Mouse (Mus musculus): ENCODE measurements around the gene Gkn3.

The Gkn3 gene

DNA sequence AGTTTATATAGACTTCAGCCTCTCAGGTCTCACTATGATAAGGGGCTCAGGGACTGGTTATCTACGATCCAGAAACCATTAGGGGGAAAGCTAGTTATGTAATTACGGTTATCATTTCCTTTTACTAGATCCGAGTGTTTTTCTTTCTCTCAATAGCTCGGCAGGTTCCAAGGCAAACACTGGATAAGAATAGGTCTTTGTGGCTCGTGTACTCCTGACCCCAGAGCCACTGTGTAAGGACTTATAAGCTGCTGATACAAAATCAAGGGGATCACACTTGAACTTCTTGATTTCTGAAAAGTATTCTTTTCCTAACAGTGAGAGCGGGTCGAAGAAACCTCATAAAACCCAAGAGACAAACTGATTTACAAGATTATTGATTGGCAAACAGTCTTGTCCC, at the start of gene Gkn3:
Gkn3 (minus strand) TSS at position 59 of the 400 bp plus-strand sequence.
- DNase-seq (ENCODE audit: low spot score) = no peak

DNA sequence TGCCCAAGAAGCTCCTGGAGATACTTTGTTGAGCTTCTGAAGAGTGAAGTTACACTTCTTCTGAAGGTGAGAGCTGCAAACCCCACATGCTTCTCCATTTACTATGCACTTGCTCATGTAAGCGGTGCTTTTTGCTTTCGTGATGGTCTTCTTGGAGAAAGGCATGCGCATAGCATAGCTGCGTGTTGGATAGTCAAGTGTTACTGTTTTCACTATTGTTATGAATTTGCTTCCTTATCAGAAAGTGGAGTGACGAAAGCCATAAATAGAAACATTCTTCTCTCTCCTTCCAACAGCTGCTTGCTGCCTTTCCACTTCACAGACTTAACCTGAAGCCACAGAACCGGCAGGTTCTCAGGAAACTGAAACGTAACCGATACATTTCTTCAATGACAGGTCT, 48.0 kb upstream of the Gkn3 start:
- DNase-seq (ENCODE audit: low spot score) = peak; percentile 37

DNA sequence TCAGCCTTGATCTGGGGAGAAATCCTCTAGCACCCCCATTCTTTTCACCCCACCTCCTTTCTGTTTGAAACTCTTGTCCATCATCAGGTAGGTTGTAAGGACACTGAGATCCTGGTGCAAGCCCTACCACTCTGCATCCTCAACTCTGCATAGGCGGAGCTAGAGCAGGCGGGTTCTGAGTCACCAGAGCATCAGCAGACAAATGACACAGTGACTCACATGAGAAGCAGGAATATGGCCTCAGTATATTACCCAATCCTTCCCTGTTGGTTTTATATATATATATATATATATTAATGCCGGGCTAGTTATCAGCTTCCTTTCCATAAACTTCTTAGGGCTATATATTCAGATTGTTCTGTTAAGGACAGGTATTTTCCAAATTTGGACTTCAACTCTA, 47.1 kb upstream of the Gkn3 start:
- DNase-seq (ENCODE audit: low spot score) = no peak

GRCm38 (mm10) chr6:87428487-87429044, 39.8 kb upstream of the Gkn3 start, which contains the start of gene Bmp10:
Gene Bmp10, plus strand, starts transcription at chr6:87428994.
- DNase-seq (ENCODE audit: low spot score) = no peak

GRCm38 (mm10) chr6:87427616-87428015, 38.9 kb upstream of the Gkn3 start:
- DNase-seq (ENCODE audit: low spot score) = no peak

- no peak for DNase-seq (ENCODE audit: low spot score)
Observed at GRCm38 (mm10) chr6:87426954-87427353, 38.2 kb upstream of the Gkn3 start.

DNA sequence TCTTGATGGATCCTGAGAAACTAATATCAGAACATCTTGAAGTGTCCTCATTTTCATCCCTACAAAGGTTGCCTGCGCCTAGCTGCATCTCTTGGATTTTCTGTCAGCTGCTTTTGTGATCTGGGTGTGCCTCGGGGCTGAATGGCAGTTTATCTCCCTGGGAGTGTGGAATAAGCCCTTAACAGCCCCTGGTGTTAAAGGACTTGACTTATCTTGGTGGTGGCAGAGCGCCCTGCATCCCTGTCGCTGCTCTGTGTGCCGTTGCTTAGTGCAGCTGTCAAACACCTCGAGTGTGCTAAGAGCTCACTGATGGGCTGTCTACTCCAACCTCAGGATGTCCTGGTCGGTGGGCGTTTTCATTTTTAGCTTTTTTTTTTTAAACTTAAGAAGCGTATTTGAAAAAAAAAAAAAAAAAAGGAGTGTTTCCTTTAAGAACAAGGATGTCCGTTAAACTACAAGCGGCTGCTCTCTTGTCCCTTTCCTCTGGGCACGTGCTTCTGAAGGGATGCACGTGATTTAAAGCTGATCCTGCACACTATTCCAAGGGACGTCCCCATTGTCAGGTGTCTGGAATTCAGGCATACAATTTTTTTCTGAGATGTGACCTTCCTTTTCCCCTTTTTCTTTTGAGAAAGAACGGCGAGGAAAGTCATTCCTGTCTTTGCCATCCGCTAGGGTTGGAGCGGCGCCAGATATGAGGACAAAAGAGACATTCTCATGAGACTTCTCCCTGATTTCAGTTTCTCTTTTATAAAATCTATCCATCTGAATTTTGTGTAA, 35.5 kb upstream of the Gkn3 start:
- no peak for DNase-seq (ENCODE audit: low spot score)

DNA sequence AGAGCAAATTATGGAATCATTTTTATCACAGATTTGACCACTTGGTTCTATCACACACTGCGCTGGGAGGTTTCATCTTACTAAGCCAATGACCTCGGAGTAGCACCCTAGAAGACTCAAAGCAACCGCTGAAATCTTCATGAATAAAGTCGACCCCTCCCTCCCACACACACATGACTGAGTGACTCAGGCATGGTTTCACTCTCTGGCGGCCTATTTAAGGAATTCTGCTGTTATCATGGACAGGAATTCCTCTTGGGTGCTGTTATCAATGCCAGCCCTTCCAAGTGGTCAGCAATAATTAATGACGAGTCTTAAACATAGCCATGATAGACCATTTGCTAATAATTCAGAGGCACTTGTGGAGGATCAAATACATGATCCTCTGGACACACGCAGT, 33.6 kb upstream of the Gkn3 start:
- DNase-seq (ENCODE audit: low spot score) = no peak

GRCm38 (mm10) chr6:87412011-87412410, 23.3 kb upstream of the Gkn3 start:
- no peak for DNase-seq (ENCODE audit: low spot score)

- DNase-seq (ENCODE audit: low spot score) = no peak
Observed at GRCm38 (mm10) chr6:87401456-87401855, 12.7 kb upstream of the Gkn3 start.

DNA sequence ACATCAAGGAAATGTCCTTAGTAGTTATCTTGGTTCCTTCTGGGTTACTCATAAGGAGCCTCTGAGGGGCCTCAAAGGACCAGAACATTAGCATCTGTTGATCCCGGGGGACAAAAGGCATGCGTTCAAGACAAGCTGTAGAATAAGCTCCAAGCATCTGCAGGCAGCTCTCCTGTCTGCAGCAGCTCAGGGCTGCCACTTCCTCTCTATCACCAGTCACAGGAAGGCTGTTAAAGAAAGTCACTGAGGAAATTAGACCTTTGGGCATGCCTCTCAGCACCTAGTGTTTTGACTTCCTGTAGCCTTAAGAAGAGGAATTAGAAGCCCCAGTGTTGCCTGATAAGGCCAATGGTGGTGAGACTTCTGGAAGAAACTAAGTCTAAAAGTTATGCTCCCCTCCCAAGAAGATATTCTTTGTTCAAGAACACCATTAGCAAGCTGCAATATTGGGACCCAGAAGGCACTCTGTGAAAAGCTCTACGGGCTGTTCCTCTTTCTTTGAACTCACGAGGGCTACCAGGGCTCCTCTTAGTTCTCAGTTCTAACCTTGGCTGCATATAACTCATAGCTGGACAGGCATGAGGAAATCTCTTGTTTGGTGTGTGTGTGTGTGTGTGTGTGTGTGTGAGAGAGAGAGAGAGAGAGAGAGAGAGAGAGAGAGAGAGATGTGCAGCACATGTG, 11.3 kb upstream of the Gkn3 start:
- peak; percentile 41 for DNase-seq (ENCODE audit: low spot score)

GRCm38 (mm10) chr6:87399137-87399536, 10.4 kb upstream of the Gkn3 start:
- DNase-seq (ENCODE audit: low spot score) = peak; percentile 73

DNA sequence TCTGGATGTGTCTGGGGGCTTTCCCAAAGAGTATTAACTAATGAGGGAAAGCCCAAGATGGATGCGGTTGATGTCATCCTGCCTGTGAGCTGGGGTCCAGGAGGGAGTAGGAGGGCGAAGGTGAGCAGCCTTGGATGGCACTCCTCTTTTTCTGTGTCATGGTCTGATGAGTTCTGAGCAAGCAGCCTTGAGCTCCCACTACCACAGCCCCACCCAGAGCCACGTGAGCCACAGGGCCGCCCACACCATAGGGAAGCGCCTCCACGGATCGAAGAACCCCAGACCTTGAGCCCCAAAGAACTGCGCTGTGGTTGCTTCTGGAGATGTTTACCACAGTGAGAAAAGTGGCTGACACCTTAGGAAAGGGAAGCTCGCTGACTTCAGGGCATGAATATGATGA, 6.0 kb upstream of the Gkn3 start:
- DNase-seq (ENCODE audit: low spot score) = peak; percentile 75

DNA sequence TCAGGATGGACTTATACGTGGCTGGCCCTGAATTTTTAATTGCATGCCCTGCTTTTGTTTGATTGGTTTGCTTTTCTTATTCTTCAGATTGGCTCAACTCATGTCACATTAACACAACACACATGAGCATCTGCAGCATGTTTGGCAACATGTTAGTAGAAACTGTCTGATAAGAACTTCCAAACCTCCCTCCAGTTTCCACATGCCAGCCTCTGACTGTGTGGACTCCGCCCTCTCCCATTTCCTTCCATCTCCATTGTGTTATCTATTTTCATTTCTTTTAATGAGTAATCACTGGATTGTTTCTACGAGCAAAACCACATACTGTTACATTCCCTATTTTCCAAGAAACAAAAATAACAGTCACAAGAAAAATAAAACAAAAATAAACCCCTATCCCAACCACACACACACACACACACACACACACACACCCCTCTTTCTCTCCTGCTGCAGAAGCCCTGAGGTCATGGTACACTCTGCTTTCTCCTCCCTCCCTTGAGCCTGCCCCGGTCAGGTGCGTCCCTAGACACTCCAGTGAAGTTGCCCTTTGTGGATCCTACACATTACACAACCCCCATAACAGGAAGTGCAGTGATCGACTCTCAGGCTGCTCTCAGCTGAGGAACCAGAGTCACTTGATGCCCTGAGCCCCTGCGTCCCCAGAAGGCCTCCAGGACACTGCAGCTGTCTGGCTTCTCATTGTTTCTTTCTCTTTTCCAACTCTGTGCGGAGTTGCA, 4.9 kb upstream of the Gkn3 start:
- no peak for DNase-seq (ENCODE audit: low spot score)

GRCm38 (mm10) chr6:87389455-87389989, 787 bp upstream of the Gkn3 start:
- no peak for DNase-seq (ENCODE audit: low spot score)

DNA sequence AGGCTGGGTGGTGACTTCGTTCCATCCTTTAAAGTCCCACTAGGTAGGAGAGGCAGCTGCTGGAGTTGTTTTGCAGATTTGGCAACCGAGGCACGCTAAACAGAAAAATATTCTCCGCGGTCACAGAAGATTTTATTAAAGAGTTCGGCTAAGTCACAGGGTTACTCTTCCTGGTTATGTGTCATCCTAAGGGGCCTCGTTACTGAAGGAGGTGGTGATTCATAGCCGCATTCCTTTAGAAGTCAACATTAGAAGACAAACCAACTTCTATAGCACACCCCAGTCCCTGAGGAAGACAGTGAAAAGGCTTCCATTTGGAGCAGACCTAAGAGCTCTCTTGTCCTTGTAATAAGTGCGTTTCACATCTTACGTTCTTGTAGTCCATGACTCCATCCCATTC, 2.1 kb downstream of the Gkn3 start:
- DNase-seq (ENCODE audit: low spot score) = no peak

DNA sequence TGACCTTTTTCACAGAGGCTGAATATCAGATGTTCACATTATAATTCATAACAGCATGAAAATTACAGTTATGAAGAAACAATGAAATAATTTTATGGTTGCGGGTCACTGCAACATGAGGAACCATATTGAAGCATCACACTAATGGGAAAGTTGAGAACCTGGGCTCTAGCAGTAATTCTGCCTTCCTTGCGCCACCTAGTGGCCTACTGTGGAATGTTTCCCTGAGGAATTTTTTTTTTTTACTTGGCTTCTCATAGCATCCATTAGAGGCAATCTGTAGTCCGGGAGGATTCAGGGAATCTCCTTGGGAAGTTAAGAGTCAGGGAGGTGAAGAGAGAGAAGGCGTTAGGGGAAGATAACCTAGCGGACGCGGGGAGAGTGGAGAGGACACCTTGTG, 2.5 kb downstream of the Gkn3 start:
- DNase-seq (ENCODE audit: low spot score) = peak; percentile 22

GRCm38 (mm10) chr6:87384761-87385160, 4.0 kb downstream of the Gkn3 start:
- no peak for DNase-seq (ENCODE audit: low spot score)

DNA sequence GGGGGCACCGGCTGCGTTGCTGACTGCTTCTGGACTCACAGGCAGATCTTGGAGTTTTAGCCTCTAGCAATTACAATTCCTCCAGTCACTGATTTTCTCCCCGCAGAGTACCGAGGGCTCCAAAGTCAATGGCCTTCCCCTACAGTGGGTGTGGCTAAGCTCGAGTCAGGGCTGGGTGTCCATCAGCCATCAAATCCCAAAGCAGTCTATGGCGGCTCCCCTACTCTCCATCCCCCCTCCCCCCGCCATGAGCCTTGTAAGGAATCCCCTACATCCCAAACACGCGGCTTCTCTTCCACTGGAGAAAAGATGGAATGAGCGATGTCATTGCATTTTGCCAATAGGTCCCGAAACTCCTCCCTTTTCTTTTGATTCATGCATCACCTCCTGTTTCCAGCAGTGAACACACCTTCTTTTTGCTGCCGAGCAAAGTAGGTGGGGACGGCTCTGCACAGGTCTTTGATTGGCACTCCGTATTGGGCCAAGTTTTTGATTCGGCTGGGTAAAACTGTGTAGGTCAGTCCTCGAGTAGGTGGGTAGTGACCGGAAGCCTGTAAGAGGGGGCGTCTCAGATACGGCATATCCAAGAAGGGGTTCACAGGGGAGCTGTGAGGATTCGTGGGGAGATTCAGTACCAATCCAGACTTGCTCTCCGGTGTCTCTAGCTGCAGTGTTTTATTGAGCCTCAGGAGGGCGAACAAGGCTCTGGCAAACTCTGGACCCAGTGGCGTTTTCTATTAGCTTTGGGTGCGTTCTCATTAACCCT, 4.6 kb downstream of the Gkn3 start:
- DNase-seq (ENCODE audit: low spot score) = no peak

DNA sequence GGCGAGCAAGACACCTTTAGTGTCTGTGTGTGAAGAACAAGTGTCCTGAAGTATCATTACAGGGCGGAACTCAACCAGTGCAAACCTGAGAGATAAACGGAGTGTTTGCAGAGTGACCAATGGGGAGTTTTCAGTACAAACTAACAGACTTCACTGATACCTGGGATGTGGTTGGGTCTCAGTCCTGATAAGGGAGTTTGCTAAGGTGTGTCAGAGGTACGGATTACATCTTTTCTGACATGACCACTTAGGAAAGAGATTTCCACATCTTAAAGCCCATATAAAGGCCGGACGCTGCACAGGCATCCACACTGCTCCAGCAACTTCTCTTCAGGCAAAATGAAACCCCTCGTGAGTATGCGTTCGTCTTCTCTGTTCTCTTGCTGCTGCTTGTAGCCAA, 15.7 kb downstream of the Gkn3 start, which contains the start of gene Gkn2:
Gkn2 (plus strand) TSS at position 301 of the 400 bp plus-strand sequence.
- DNase-seq (ENCODE audit: low spot score) = no peak

GRCm38 (mm10) chr6:87369223-87369622, 19.5 kb downstream of the Gkn3 start:
- no peak for DNase-seq (ENCODE audit: low spot score)
